Mouse (Mus musculus) ES-Bruce4 (cell line): ENCODE results near the gene 4933407L21Rik.

Experiments used
- CTCF ChIP-seq: IDR thresholded peaks from one replicate; pipeline ENCODE4 v1.8.1; 2011; ENCODE audit warnings: low read depth, low read length
- POLR2A ChIP-seq: IDR thresholded peaks from one replicate; pipeline ENCODE4 v1.8.1; 2011; ENCODE audit warnings: low read length; ENCODE audit not compliant: insufficient read depth

GRCm38 (mm10) chr1:85981738-85982357, 53.6 kb downstream of the 4933407L21Rik start:
- no peak for TF ChIP-seq POLR2A
- no peak for TF ChIP-seq CTCF
